Mouse (Mus musculus) heart, adult 2 months (tissue): ENCODE measurements at regions not wholly inside any gene's neighbourhood (a gene's known extent, or its start where the extent isn't known, plus 50 kb on each side); places are given as distances from the start of the nearest gene placed in this dataset.
A peak's percentile ranks its signal among the peaks of the same experiment; 100 is the strongest.

Experiments used
- DNase-seq, 2 experiments: peaks; one replicate each; pipeline ENCODE4 v3.0.0; 2021
- H3K27ac ChIP-seq: fragments of 200-600 bp; 2 replicates; pipeline ENCODE4 v1.8.1; 2022
- H3K27me3 ChIP-seq: fragments of 200-500 bp; 2 replicates; pipeline ENCODE4 v1.6.1; 2012; ENCODE audit warnings: mild to moderate bottlenecking, low read length, inconsistent platforms, mixed read lengths; ENCODE audit not compliant: control insufficient read depth, insufficient read depth
- H3K36me3 ChIP-seq: fragments of 200-500 bp; 2 replicates; pipeline ENCODE4 v1.6.1; 2012; ENCODE audit warnings: low read length, inconsistent platforms; ENCODE audit not compliant: control insufficient read depth, insufficient read depth
- H3K4me1 ChIP-seq: fragments of 200-500 bp; 2 replicates; pipeline ENCODE4 v1.6.1; 2011; ENCODE audit warnings: low read length; ENCODE audit not compliant: control insufficient read depth, insufficient read depth
- H3K4me3 ChIP-seq: fragments of 200-600 bp; 2 replicates; pipeline ENCODE4 v1.8.1; 2022
- H3K79me2 ChIP-seq: fragments of 200-500 bp; replicated peaks from 2 replicates; pipeline ENCODE4 v1.6.1; 2012; ENCODE audit warnings: mild to moderate bottlenecking, inconsistent platforms, low read length, moderate library complexity, mixed read lengths; ENCODE audit not compliant: control insufficient read depth, insufficient read depth
- H3K9ac ChIP-seq: fragments of 200-500 bp; 2 replicates; pipeline ENCODE4 v1.6.1; 2012; ENCODE audit warnings: low read depth, mild to moderate bottlenecking, control low read depth, inconsistent platforms, low read length, mixed read lengths
- CTCF ChIP-seq: fragments of 200-600 bp; IDR thresholded peaks from 2 replicates; pipeline ENCODE4 v1.8.1; 2022; ENCODE audit warnings: antibody characterized with exemption, mild to moderate bottlenecking, moderate library complexity
- EP300 ChIP-seq: fragments of 200-500 bp; IDR thresholded peaks from 2 replicates; pipeline ENCODE4 v1.6.1; 2011; ENCODE audit warnings: low read depth, low read length, control low read depth; ENCODE audit not compliant: insufficient read depth
- POLR2A ChIP-seq: fragments of 200-500 bp; IDR thresholded peaks from 2 replicates; pipeline ENCODE4 v1.6.1; 2011; ENCODE audit warnings: mild to moderate bottlenecking, low read depth, low read length, control low read depth; ENCODE audit not compliant: insufficient read depth
- WGBS: fragments of 180-500 bp; shearing (Covaris S2); methylation state at CpG from one replicate; pipeline ENCODE4 v1.1.7; 2018; 5-methylcytosine and 5-hydroxymethylcytosine counted together
- intact Hi-C: fragments of 180-260 bp; cut with DNase I; formaldehyde crosslinking; loops from one replicate; pipeline ENCODE4 v1.15.1; 2025

DNA sequence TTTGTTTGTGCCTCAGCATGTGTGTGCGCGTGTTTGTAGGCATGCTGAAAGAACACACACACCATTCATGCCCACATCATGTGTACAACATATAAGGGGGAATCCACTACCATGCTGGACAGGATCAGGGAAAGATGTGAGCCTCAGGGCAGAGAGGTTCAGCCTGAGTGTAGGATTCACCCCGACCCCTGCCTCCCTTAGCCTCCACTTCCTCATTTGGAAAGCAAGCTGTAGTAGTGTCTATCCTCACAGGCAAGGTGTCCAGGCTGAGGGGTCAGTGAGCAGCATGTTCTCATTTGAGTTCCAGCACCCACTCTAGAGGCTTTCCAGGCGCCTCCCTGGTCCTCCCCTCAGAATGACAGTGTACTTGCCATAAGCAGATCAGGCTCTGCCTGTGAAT, 470.5 kb downstream of the Rps24 start:
- Histone ChIP-seq H3K9ac (no peak overlapping the region), H3K4me1 (peaks cover 1% of the 10 kb centered on the region; the same call in 1 of the 2 replicates), H3K79me2 (no peaks in the 10 kb centered on the region), H3K27ac (no peak overlapping the region), H3K27me3 (no peaks in the 10 kb centered on the region), H3K4me3 (no peak overlapping the region), H3K36me3 (no peaks in the 10 kb centered on the region)
- DNase-seq = no peak
- WGBS = 86% methylated on average over 4 of the region's 4 CpGs
- intact Hi-C loops = no loop called here
- no peak for TF ChIP-seq CTCF
- no peak for TF ChIP-seq POLR2A
- no peak for TF ChIP-seq EP300

DNA sequence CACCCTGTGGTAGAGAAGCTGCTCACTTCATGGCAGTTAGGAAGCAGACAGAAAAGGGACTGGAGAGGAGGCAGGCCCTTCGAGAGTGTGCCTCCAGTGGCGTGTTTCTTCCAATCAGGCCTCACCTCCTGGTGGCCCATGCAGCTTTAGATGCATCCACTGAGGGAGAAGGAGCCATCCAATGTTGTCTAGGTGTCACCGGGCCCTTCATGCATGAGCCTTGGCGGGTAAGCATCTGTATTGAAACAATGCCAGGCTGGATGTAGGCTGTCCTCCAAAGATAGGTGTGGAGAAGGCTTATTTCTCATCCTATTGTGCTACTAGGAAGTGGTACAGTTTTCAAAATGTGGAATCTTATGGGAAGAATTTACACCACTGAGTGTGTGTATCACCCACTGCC, 471.9 kb downstream of the Rps24 start:
- Histone ChIP-seq H3K4me3 (no peak overlapping the region), H3K27me3 (no peaks in the 10 kb centered on the region), H3K79me2 (no peaks in the 10 kb centered on the region), H3K9ac (no peak overlapping the region), H3K36me3 (no peaks in the 10 kb centered on the region), H3K4me1 (peaks cover 1% of the 10 kb centered on the region; the same call in 1 of the 2 replicates), H3K27ac (no peak overlapping the region)
- intact Hi-C loops = no loop called here
- 90% methylated on average over 4 of the region's 4 CpGs for WGBS
- TF ChIP-seq POLR2A = no peak
- no peak for TF ChIP-seq EP300
- no peak for TF ChIP-seq CTCF
- no peak for DNase-seq

DNA sequence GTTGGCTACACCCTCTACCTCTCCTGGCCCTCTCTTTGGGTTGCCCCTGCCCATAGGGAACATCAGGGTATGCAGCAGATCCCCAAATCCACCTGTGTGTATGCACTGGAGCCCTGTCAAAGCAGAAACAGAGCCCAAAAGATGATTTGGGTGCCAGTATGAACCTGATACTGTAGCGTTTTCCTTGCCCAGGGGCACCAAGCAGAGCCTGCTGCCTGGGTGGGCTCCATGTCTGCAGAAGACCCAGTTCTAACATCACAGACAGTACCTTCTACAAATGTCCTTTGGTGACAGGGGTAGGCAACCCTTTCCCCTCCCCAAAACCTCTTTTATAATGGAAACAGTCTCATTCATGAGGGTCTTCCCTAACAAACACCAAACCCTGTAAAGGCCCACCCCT, 472.5 kb downstream of the Rps24 start:
- Histone ChIP-seq H3K4me3 (no peak overlapping the region), H3K36me3 (no peaks in the 10 kb centered on the region), H3K4me1 (peaks cover 1% of the 10 kb centered on the region; the same call in 1 of the 2 replicates), H3K27ac (no peak overlapping the region), H3K79me2 (no peaks in the 10 kb centered on the region), H3K27me3 (no peaks in the 10 kb centered on the region), H3K9ac (no peak overlapping the region)
- 94% methylated on average over 1 of the region's 1 CpGs for WGBS
- intact Hi-C loops = no loop called here
- TF ChIP-seq EP300 (no peak), CTCF (no peak), POLR2A (no peak)
- DNase-seq = no peak

DNA sequence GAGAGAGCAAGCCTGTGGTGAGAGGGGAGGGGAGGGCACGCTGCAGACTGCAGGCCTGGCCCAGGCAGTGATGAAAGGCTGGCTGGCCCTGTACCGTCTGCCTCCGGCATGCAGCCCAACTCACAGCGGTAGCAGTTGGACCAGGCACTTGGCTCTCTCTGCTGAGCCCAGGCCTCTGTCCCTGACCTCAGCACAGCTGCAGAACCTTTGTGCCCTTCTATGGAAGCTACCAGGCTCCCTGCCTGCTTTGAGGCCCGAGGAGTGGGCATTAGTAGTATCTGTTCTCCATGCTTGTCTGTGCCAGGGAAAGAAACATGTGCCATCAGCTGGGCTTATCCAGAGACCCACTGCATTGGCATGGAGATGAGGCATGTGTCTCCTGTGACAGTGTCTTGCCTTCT, 473.2 kb downstream of the Rps24 start:
- Histone ChIP-seq H3K27me3 (no peaks in the 10 kb centered on the region), H3K79me2 (no peaks in the 10 kb centered on the region), H3K4me1 (peaks cover 1% of the 10 kb centered on the region; the same call in 1 of the 2 replicates), H3K36me3 (no peaks in the 10 kb centered on the region), H3K27ac (no peak overlapping the region), H3K4me3 (no peak overlapping the region), H3K9ac (no peak overlapping the region)
- intact Hi-C loops = no loop called here
- TF ChIP-seq CTCF = no peak
- TF ChIP-seq POLR2A = no peak
- TF ChIP-seq EP300 = no peak
- peak; percentile 53 to 73 for DNase-seq
- 49% methylated on average over 5 of the region's 5 CpGs for WGBS

DNA sequence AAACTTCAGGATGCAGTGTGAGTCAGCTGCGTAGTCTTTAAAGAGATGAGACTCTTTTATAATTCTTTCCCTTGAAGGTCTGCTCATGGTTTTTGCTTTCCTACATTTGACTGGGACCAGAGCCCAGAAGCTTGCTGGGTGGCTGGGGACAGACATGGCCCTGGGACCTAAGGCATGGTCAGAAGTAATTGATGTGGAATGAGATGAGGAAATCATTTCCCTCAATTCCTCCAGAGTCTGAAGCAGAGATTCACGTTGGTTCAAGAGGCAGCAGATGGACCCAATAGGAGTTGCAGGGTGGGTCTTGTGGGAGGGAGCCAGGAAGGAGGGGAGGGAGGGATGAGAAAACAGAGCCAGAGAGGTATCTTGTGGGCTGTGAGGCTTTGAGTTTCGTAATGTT, 473.9 kb downstream of the Rps24 start:
- TF ChIP-seq EP300 (no peak), POLR2A (no peak), CTCF (no peak)
- no peak overlapping the region for H3K9ac ChIP-seq
- no peak overlapping the region for H3K4me3 ChIP-seq
- H3K79me2 ChIP-seq = no peaks in the 10 kb centered on the region
- H3K36me3 ChIP-seq = no peaks in the 10 kb centered on the region
- peaks cover 1% of the 10 kb centered on the region; the same call in 1 of the 2 replicates for H3K4me1 ChIP-seq
- intact Hi-C loops = no loop called here
- no peak for DNase-seq
- H3K27me3 ChIP-seq = no peaks in the 10 kb centered on the region
- WGBS = 63% methylated on average over 3 of the region's 3 CpGs
- no peak overlapping the region for H3K27ac ChIP-seq

DNA sequence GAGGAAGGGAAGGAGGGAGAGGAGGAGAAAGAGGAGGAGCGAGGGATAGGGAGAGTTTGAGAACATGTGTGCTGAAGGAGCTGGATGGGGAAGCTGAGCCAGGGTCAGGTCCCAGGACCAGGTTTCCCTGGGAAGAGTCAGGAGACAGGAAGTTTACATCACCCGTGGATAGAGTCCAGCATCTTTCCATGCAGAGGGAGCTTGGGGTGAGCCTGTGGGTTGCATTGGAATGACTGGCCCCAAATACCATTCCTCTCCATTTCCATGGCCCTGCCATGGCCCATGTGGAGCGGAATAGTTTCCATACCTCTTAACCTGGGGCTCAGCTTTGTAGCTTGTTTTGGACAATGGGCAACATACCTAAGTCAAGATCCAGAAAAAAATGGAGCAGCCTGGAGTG, 474.8 kb downstream of the Rps24 start:
- WGBS = 74% methylated on average over 3 of the region's 3 CpGs
- intact Hi-C loops = no loop called here
- no peak for DNase-seq

More for the DNA sequence above, 474.8 kb downstream of the Rps24 start:
- Histone ChIP-seq H3K9ac (no peak overlapping the region), H3K27me3 (no peaks in the 10 kb centered on the region), H3K27ac (no peak overlapping the region), H3K79me2 (no peaks in the 10 kb centered on the region), H3K4me3 (no peak overlapping the region), H3K36me3 (no peaks in the 10 kb centered on the region), H3K4me1 (peaks cover 1% of the 10 kb centered on the region; the same call in 1 of the 2 replicates)
- no peak for TF ChIP-seq CTCF
- TF ChIP-seq POLR2A = no peak
- no peak for TF ChIP-seq EP300
